Mouse (Mus musculus): ENCODE data around the gene Gm973.

- no peak for TF ChIP-seq POLR2A (IDR thresholded peaks at IDR 0.05; ENCODE audit: borderline replicate concordance, insufficient read depth, low read length)
- TF ChIP-seq CTCF (IDR thresholded peaks at IDR 0.05; ENCODE audit: borderline replicate concordance, insufficient read depth, low read depth, low read length): no peak
These were observed 6.4 kb downstream of the Gm973 start for GRCm38 (mm10) chr1:59522456-59522855.

Data from cerebellum, adult 2 months (tissue).